In genomic region chr11:83409087-83409754, GRCm38 (mm10) we compare ENCODE assay signal across 9 mouse cellular contexts. TPM values are rescaled to one million over a fixed set of nuclear protein-coding genes. Genes with fewer than 3 reads are reported as not detected.
DNase-seq lines count a peak whose midpoint lies in the region; ATAC-seq and TF ChIP-seq lines count a peak whose summit lies in the region.
"Had no signal": no experiment of that assay in that cellular context is flagged by ENCODE, and none has a peak within 500 bp of the region (broad histone marks: within the 10 kb centered on the region; RNA-seq: fewer than 3 reads in every experiment).

Rasl10b (plus strand) TSS chr11:83409137.

- no peak for TF ChIP-seq CTCF in brain, embryonic 14.5 days (IDR thresholded peaks at IDR 0.05; ENCODE audit: borderline replicate concordance, extremely low read depth, insufficient read depth, insufficient read length)

- WGBS in forebrain, embryonic 12.5 days, result 1% methylated on average over 22 of the region's 44 CpGs
- WGBS in hindbrain, embryonic 16.5 days, result under 1% methylated on average over 28 of the region's 44 CpGs
- WGBS in limb, embryonic 10.5 days, result 2% methylated on average over 40 of the region's 44 CpGs

- H3K4me2 ChIP-seq in forebrain, embryonic 12.5 days, result peak within 1 kb of the TSS; percentile 90
- H3K4me2 ChIP-seq in hindbrain, embryonic 16.5 days (ENCODE audit: low read length), result peak within 1 kb of the TSS; percentile 87

- peak; percentile 79 for ATAC-seq in forebrain, embryonic 12.5 days (ENCODE audit: low FRiP score)
- peak; percentile 86 for ATAC-seq in hindbrain, embryonic 16.5 days
- no peak for ATAC-seq in monocyte, adult 5-6 weeks (replicated peaks; ENCODE audit: insufficient number of reproducible peaks, low FRiP score, low TSS enrichment, poor library complexity, severe bottlenecking)

- H3K36me3 ChIP-seq in forebrain, embryonic 12.5 days (replicated peaks), result peaks cover under 1% of the 10 kb centered on the region; the same call in 1 of the 2 replicates
- H3K36me3 ChIP-seq in hindbrain, embryonic 16.5 days (ENCODE audit: control insufficient read depth, insufficient read depth, low read length), result no peaks in the 10 kb centered on the region
- H3K36me3 ChIP-seq in limb, embryonic 10.5 days, result peaks cover 4% of the 10 kb centered on the region; the same call in 1 of the 2 replicates

- peaks cover 22% of the 10 kb centered on the region for H3K27me3 ChIP-seq in forebrain, embryonic 12.5 days
- H3K27me3 ChIP-seq in hindbrain, embryonic 16.5 days (replicated peaks; ENCODE audit: control insufficient read depth, insufficient read depth, low read length), result no peaks in the 10 kb centered on the region
- H3K27me3 ChIP-seq in limb, embryonic 10.5 days (ENCODE audit: low read depth, poor library complexity, severe bottlenecking), result peaks cover 37% of the 10 kb centered on the region

- peak in 1 of 2 experiments; percentile 47 for DNase-seq in left cerebral cortex, adult 18-20 months (ENCODE audit: low spot score in 2 of 2)
- no peak for DNase-seq in left cerebral cortex, adult 11 months (ENCODE audit: low spot score)
- peak; percentile 64 for DNase-seq in brain, embryonic 14.5 days (ENCODE audit: low read depth)
- peak; percentile 65 for DNase-seq in limb, embryonic 10.5 days (ENCODE audit: low spot score)
- peak; percentile 59 for DNase-seq in neural tube, embryonic 10.5 days (ENCODE audit: extremely low spot score, low spot score)

- H3K27ac ChIP-seq in forebrain, embryonic 12.5 days, result peak within 1 kb of the TSS; percentile 63; the same call in 1 of the 2 replicates
- H3K27ac ChIP-seq in hindbrain, embryonic 16.5 days (ENCODE audit: low read depth, low read length), result peak within 1 kb of the TSS; percentile 60; the same call in 1 of the 2 replicates
- peak within 1 kb of the TSS; percentile 81 for H3K27ac ChIP-seq in limb, embryonic 10.5 days

- peak; percentile 22; the same call in 1 of the 2 replicates for TF ChIP-seq POLR2A in brain, embryonic 14.5 days (IDR thresholded peaks at IDR 0.05; ENCODE audit: borderline replicate concordance, extremely low read depth, insufficient read depth, insufficient read length, poor library complexity, severe bottlenecking)

- H3K9me3 ChIP-seq in forebrain, embryonic 12.5 days, result no peaks in the 10 kb centered on the region
- H3K9me3 ChIP-seq in hindbrain, embryonic 16.5 days (ENCODE audit: control insufficient read depth, low read length), result no peaks in the 10 kb centered on the region
- H3K9me3 ChIP-seq in limb, embryonic 10.5 days (replicated peaks), result no peaks in the 10 kb centered on the region

- H3K4me1 ChIP-seq in forebrain, embryonic 12.5 days, result peaks cover 21% of the 10 kb centered on the region
- H3K4me1 ChIP-seq in hindbrain, embryonic 16.5 days (ENCODE audit: control insufficient read depth, insufficient read depth, low read depth, low read length), result peaks cover 22% of the 10 kb centered on the region
- H3K4me1 ChIP-seq in limb, embryonic 10.5 days, result peaks cover 14% of the 10 kb centered on the region

- peak within 1 kb of the TSS; percentile 83 for H3K4me3 ChIP-seq in forebrain, embryonic 12.5 days (replicated peaks)
- H3K4me3 ChIP-seq in hindbrain, embryonic 16.5 days (ENCODE audit: low read length), result peak within 1 kb of the TSS; percentile 95
- peak within 1 kb of the TSS; percentile 86 for H3K4me3 ChIP-seq in limb, embryonic 10.5 days

- peak within 1 kb of the TSS; percentile 94 for H3K9ac ChIP-seq in forebrain, embryonic 12.5 days
- H3K9ac ChIP-seq in hindbrain, embryonic 16.5 days (ENCODE audit: low read depth, low read length), result peak within 1 kb of the TSS; percentile 93

RNA-seq across cellular contexts. Expression of gene Rasl10b, which starts in this region (rescaled TPM):
- 100 to 1,000 TPM; 268 to 269 TPM for total RNA-seq in left cerebral cortex, adult 18-20 months (2021)
- 74.3 and 88.9 TPM in 2 replicates for polyA plus RNA-seq in brain, embryonic 14.5 days (2012; rRNA removed)
- polyA plus RNA-seq in forebrain, embryonic 12.5 days (2016; fragmentation: Nextera tagmentation; extraction: Ambion mirVana), result 11.0 and 13.9 TPM in 2 replicates
- 15.1 and 32.7 TPM in 2 replicates for polyA plus RNA-seq in hindbrain, embryonic 16.5 days (2015; fragmentation: Nextera tagmentation; extraction: Ambion mirVana)
- 1.5 and 1.6 TPM in 2 replicates for polyA plus RNA-seq in limb, embryonic 10.5 days (2016; fragmentation: Nextera tagmentation; extraction: Ambion mirVana)
- total RNA-seq in monocyte, adult 5-6 weeks (2017), result 0.11 TPM in 1 of 3 replicates, not detected in the others
- total RNA-seq: MEL had no signal

Comparison
In these comparisons a context has a peak if more than half of its experiments do, and no peak if none do; other contexts are left out.
1. RNA of gene Rasl10b (total RNA-seq): 268 to 269 TPM in left cerebral cortex, adult 18-20 months; 0.11 TPM in monocyte, adult 5-6 weeks; every median in the first group is over 100 times any median in the second.
2. Peak in every context shown above with its lines, with median percentiles within 50 percentile points of each other: H3K27ac ChIP-seq and H3K4me3 ChIP-seq.